Mouse (Mus musculus): ENCODE results near the gene Acy3.
A peak's percentile ranks its signal among the peaks of the same experiment; 100 is the strongest.
"Not testable (repeated sequence)": the region's sequence is repeated elsewhere in the genome, so short reads cannot be mapped to it uniquely, and the experiment has no call there.

Gene Acy3

GRCm38 (mm10) chr19:4004331-4004730 lies 18.0 kb downstream of the Acy3 start:
- DNase-seq = no peak

DNA sequence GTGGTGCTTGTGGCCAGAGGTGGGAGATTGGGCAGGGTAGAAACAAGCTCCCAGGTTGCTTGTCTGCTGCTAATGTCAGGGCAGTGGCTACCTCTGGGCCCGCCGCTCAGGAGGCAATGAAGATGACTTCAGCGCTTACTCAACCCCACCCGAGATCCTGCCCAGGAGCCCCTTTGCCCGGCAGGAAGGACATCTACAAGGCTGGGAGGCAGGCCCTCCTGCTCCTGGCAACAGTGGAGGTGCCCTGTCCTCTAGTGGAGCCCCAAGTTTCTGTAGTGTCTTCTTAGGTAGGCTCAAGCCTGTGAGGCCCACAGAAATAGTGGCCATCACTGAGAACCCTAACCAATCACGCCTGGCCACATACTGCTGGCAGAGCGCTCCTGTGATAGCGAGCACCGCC lies 18.7 kb downstream of the Acy3 start:
- DNase-seq = no peak

DNA sequence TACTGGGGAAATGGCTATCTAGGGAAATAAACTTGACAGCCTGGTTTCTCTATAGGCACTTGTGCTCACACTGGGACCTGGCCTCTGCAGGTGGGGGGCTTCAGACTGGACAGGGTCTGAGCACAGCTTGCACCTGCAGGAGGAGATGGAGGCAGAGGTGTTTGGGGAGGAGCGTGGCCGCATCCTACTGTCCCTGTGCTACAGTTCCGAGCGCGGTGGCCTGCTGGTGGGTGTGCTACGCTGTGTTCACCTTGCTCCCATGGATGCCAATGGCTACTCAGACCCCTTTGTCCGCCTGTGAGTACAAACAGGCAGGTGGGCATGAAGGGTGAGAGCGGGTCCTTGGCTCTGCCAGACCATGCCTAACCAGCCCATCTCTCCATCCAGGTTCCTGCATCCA lies 19.6 kb downstream of the Acy3 start:
- DNase-seq = no peak

DNA sequence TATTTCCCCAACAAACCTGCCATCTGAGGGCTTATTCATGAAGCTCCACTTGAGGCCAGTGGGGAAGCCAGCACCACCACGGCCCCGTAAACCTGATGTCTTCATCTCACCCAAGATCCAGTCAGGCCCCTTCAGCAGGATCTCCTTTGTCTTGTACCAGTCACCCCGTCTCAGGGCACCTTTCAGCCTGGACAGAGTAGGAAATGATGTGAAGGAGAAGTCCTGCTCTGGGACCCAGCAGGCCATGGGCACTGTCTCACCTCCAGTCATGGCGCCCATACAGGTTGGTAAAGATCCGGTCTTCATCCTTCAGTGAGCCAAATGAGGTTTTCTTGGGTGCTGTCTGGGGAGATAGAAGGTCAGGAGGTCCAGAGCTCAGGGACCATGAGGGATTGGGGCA lies 24.7 kb downstream of the Acy3 start:
- no peak for DNase-seq

GRCm38 (mm10) chr19:4012432-4013022 lies 26.2 kb downstream of the Acy3 start, which contains the start of gene Ndufv1:
Gene Ndufv1 (minus strand): TSS chr19:4012806.
- peak; percentile 96 for DNase-seq

DNA sequence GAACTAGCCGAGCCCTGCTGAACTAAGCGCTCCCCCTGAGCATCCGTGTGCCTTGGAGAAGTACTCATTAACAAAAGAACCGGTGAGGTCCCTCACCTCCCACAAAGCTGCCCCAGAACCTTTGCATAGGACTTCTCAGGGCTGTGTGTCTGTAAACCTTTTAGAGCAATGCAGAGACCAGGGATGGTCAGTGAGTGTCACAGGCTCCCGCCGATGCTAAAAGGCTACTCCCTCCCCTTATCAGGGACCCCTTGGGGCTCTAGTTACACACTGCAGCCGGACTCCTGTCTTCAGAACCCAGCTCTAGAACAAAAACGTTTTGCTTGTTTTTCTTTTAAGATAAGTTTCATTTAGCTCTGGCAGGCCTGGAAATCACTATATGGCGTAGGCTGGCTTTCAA lies 26.7 kb downstream of the Acy3 start:
- DNase-seq = peak; percentile 53

- DNase-seq = no peak
Observed at GRCm38 (mm10) chr19:4014802-4015201, 28.4 kb downstream of the Acy3 start.

DNA sequence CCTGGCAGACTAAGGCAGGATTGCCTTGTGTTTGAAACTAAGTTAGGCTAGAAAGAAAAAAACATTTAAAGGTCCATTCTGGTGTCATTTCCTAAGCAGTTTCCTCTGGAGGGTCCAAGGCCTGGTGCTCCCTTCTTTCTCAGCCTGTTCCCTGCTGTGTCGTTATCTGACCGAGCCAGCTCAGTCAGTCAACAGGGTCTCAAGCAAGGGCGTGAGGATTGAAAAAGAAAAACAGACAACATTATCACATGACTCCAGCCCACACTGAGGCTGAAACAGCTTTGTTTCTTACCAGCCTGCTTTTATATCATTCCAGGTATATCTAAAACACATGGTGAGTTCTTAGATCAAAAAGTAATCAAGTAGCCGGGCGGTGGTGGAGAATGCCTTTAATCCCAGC lies 29.3 kb downstream of the Acy3 start:
- peak; percentile 64 for DNase-seq

DNA sequence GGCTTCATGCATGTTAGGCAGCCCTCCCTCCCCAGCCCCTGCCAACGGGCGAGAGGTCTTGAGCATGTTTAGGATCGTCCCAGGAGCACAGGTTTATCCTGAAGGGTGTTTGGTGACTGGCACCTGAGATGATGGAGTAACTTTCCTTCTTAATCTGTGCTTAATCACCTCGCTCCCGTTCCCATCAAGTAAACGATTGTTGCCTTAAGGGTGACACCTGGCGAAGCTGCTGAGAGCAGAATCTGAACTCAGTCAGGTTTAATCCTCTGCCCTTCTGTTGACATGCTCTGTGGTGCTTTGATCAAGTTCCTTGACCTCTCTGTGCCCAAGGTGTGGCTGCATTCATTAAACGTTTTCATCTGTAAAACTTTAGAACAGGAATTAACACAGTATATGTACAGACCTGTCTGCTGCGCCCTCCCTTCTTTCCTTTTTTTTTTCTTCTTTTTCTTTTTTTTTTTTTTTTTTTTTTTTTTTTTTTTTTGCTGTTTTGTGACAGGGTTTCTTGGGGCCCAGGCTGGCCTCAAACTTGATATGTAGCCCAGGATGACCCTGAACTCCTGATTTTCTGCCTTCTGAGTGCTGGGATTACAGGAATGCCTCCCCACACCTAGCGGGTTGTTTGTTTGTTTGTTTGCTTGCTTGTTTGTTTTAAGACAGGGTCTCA lies 31.7 kb downstream of the Acy3 start:
- DNase-seq = no peak

DNA sequence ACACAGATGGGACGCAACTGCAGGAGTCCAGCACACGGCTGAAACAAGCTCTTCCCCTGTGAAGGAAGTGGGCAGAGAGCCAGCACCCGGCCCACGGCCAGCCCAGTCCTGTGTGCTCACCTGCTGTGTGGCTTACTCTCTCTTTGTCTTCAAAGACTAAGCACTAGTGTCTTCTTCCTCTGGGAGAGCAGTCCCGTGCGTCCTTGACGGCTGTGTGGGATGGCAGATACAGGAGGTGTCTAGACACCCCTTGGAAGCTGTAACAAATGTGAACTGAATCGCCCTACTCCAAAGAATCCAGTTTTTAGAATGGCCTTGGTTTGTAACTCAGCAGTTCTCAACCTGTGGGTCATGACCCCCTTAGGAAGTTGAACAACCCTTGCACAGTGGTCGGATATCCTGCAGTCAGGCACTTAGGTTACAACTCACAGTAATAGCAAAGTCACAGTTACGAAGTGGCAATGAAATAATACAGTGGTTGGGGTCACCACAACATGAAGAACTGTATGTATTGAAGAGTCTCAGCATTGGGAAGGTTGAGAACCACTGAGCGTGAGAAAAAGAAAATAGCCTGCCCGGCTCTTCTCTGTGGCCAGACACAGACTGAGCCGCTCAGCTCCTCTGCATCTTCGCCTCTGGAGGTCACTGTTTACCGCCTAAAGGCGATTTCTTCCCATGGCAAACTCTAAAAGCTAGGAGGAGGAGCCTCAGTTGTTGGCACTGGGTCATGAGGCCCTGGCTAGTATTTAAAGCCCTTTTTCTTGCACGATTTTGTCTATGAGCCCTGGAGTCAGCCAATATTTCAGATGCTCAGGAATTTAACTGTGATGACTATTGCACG lies 32.6 kb downstream of the Acy3 start:
- DNase-seq = peak; percentile 76

DNA sequence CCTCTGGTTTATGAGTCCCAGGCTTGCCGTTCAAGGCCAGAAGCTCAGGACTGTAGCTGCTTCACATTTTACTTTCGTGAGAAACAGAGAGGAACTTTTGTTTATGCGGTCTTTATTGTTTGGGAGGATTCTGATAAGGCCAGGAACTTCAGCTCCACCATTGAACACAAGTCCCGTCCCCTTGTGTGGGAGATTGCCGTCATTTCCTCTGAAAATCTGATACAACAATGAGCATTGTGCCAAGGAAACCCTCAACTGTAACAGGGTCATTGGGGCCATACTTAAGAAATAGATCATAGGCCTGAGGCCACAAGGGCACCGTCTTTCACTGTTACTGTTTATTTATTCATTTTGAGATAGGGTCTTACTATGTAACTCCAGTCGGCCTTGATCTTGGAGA lies 36.8 kb downstream of the Acy3 start:
- DNase-seq = no peak

GRCm38 (mm10) chr19:4027576-4027975 lies 41.2 kb downstream of the Acy3 start:
- no peak for DNase-seq

DNA sequence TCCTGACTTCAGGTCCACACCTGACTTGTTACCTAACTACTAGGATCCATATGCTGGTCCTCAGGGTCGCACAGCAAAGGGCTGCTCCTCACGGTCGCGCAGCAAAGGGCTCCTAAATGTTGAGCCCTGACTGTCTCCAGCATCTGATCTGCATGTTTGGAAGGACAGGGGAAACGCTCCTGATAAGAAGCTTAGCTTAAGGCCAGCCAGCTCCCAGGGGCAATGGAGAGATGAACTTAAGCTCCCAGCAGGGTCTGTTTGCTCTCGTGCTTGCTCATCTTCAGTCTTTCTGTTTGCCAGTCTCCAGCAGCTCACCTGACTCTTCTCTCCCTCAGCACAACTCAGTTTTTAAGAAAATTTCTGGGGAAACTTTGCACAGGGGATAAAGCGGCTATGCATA lies 46.3 kb downstream of the Acy3 start:
- DNase-seq = no peak

DNA sequence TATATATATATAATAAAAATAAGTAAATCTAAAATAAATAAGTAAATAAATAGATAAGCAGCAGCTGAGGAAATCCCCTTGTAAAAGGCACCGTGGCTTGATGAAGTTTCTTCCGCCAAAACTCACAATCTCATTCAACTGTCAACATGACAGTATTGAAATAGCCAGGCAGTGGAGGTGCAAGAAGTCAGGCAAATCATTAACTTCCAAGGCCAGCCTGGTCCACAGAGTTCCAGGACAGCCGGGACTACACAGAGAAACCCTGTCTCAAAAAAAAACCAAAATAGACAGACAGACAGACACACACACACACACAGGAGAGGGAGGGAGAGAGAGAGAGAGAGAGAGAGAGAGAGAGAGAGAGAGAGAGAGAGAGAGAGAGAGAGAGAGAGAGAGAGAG lies 46.9 kb downstream of the Acy3 start:
- peak; percentile 30 for DNase-seq

DNA sequence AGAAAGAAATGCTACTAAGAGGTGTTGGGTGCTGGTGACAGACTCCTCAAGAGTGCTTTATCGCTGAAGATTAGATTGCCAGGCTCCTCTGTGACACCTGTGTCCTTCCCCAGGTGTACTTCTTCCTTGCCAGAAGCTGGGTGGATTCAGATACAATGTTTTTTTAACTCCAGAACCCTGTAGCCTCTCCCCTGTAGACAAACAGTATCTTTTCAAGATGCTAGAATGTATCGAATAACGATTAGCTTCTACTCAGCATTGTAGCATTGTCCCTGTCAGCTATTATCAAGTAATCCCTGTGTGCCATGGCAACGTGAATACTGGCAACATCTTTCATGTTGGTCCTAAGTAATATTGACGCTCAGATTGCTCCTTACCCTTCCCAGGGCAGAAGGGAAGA lies 47.4 kb downstream of the Acy3 start:
- no peak for DNase-seq

GRCm38 (mm10) chr19:4036327-4037045 lies 50.1 kb downstream of the Acy3 start:
- no peak for DNase-seq

DNA sequence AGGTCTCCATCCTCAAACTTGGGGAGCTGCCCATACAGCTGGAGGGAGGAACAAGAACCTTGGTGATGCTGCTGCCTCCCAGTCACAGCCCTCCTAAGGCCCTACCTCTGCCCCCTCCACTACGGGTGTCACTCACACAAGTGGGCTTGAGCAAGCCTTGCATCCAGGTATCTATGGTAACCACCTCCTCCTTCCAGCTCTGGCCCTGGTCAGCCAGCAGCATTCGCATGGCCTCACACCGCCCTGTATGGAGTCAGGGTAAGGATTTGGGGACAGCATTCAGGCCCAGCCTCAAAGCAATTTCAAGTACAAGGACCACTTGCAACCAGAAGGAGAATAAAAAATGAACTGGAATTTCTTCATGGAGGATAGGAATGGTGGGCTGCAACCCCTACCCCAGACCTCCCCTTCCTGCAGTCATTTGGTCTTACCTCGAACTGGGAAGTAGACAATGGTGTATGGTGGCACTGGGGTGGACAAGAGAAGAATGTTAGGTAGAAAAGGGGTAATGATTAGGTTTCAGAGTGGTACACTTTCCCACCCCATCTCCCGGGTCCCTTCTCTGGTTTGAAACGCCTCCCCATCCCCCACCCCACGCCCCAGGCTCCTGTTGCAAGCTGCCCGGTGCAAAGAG lies 50.9 kb downstream of the Acy3 start:
- not testable (repeated sequence) for DNase-seq

- peak; percentile 90 for DNase-seq
Observed at GRCm38 (mm10) chr19:4037788-4038232, 51.4 kb downstream of the Acy3 start, which contains the start of gene Gstp1. Gene Gstp1 (minus strand): TSS chr19:4037985.
